Mouse (Mus musculus): Measurements from ENCODE around the gene Dcaf5. TPM values are rescaled to one million over a fixed set of nuclear protein-coding genes. Genes with fewer than 3 reads are reported as not detected.

Dcaf5 gene
- total RNA-seq, 4 experiments from 2014 or later = 60.9 to 78.0 (median 70.8) TPM

DNA sequence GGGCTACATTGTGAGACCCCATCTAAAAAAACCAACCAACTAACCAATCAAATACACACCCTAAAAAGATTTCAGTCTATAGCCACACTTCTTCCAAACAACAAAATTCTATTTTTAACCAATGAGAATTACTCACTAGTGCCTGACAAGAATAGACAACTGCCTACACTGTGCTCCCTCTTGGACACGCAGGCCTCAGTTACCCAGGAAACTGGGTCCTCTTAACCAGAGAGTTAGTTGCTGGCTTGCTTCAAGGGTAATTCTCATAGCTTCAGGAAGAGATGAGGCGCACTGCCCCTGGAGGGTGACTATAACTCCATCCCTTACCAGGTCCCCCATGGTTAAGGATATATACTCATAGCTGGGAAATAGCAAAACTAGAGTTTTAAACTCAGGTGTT, 95.5 kb downstream of the Dcaf5 start:
- DNase-seq (ENCODE audit: low spot score in 2 of 2) = no peak

DNA sequence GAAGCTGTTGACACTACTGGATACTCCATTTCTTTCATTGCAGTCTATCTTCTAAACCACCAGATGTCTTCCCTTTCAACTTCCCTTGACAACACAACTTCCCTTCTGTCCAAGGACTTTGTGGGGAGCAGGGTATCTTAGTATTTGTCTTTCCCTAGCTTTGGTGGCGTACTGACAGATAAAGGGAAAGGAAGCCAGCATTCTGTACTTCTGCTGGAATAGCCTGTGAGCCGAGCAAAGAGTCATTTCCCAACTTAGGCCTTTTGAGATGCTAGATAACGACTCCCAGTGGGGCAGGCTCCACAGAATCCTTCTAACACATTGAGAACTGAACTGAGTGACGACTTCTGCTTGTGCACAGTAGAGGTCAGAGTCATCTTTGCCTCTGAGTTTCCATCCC, 102.2 kb downstream of the Dcaf5 start:
- no peak for DNase-seq (ENCODE audit: low spot score in 2 of 2)

DNA sequence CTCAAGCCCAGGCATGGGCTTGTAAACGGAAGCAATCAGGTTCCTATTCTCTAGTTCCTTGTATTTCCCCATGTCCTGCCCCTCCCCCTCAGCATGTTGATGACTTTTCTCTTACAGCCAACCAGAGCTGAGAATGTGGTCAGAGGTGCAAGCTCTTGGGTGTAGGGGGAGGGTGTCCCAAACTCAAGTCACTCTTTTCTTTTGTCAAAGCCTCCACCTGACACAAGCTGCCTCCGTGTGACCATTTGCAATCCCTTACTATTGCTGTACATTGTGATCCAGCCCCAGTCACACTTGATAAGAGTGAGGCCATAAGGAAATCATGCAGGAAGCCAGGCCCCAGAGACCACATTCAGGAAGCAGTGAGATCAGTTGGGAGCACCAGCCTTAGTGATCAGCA, 104.8 kb downstream of the Dcaf5 start:
- no peak for DNase-seq (ENCODE audit: low spot score in 2 of 2)

DNA sequence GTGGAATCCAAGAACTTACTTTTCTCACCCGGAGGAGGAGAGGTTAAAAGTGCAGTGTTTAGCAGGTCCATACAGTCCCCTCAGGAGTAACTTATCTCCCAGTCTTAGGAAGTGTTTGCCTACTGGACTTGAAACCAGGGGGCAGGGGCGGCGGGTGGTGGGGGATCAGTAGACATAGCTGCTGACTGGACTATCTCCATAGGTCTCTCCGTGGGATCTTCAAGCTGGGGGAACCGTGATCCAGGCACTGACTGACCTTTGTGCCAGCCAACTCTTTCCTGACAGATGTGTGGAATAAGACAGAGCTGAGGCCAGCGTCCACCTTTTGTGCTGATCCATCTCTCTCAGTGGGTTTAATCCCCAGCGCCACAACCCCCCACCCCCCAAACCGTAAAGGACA, 105.6 kb downstream of the Dcaf5 start:
- DNase-seq (ENCODE audit: low spot score in 2 of 2) = no peak

DNA sequence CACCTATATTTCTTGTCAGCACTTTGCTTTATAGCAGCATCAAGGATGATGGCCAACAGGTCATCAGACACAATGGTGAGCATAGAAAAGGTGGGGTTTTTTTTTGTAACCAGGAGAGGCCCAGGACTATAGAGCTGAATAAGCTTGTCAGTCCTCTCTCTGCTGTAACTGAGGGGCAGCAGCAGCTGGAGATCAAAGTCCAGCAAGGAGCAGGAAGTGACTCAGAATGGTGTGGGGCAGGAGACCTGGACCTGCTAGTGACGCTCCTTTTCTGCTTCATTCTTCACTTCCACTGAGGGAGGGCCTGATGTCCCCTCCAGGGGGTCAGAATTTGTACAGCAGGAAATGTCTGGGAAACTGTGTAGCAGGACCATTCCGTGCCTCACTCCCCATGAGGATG, 106.8 kb downstream of the Dcaf5 start:
- no peak for DNase-seq (ENCODE audit: low spot score in 2 of 2)

DNA sequence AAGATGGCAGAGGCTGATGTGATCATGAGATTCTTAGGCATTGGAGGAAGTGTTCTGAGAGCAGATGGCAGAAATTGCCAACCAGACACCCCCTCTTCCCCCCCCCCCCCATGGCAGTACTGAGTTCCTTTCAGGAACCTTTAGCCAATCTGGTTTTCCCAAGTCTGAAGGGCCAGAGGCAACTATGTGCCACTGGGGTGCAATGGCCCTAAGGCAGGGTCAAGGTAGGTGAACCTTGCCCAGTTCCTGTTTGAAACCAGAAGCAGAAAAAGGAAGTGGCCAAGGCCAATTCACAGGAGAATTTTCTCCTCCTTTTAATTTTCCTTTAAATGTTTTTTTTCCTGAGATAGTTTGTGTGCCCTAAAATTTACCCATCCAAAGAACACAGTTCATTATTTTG, 110.4 kb downstream of the Dcaf5 start:
- no peak for DNase-seq (ENCODE audit: low spot score in 2 of 2)

DNA sequence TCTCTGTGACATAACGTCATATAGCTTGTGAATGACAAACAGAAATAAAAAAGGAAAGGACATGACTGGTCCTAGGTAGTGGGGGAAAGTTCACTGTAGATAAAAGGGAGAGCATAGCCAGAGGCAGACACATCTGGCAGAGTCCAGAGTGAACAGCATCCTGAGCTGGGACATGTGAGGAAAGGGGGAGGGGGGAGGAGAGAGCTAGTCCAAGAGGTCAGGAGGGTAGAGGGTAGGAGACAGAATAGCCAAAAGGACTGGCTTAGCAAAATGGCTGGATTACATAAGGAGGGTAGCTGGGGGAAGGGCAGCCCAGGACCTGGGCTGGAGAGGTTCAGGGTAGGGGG, 111.6 kb downstream of the Dcaf5 start:
- DNase-seq (ENCODE audit: low spot score in 2 of 2) = no peak

DNA sequence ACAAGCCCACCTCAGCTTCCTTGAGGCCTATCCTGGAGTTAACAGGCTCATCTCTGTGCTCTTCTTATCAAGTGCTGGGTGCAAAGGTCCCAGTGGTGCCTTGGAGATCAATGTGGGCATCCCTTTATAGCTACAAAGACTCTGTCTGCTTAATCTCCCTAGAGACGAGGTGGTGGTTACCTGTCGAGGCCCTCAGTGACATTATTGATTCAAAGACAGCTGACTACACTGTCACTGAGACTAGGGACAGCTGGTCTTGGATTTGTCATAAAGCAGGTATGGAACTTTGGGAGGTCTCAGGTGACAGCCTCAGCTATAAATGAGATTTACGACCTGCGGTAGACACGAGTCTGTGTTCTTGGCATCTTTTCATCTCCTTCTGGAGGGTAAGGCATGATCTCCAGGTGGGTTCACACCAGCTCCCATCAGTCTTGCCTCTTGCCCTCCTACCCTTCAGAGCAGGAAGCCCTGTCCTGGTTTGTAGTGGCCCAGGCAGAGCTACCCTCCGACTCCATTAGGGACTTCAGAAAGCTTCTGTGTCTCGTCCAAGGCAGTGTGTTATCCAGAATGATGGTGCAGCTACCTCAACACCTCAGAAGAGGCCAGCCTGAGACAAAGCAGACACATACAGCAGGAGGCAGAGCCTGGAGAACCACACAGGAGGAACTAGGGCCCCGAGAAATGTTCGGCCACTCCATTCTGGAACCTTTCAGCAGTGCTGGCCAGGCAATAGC, 112.2 kb downstream of the Dcaf5 start:
- no peak for DNase-seq (ENCODE audit: low spot score in 2 of 2)

DNA sequence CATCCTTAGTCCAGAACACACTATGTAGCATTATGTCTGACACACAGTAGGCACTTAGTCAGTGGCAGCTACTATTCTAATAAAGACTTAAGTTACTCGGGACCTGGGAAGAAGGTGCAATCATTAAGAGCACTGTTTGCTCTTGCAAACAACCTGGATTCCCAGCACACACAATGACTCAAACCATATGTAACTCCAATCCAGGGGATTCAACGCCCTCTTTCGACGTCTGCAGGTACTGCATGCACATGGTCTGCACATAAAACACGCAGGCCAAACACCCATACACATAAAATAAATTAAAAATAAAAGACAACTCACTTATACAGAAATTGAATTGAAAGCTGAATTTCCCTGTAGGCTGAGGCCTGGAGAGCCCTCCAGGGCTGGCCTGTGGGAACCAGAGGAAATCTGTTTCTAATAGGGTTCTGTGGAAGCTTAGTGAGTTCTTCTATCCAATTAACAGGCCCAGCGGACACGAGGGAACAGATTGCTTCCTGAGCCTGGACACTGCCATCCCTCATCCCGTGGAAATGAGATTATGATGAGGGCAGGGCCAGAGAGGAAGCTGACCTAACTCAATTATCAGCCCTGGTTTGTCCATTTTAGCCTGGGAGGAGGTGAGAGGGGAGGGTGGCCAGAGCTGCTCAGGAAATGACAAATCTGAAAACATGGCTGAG, 112.9 kb downstream of the Dcaf5 start:
- DNase-seq (ENCODE audit: low spot score in 2 of 2) = no peak

DNA sequence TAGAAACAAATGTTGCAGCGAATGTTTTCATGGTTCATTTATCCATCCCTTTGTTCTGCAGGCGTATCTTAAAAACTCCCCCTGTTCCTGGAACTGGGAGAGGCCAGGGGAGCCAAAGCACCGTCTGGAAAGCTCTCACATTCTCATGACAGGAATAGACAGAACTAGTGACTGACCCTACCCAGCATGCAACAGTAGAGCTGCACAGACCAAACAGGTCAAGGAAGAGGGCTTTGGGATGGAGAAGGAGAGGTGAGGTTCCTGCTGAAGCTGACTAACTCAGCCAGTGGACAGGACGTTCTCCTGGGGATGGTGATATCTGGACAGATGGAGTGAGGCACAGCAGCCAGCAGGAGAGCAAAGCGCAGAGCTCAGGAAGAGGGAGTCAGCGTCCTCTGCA, 113.9 kb downstream of the Dcaf5 start:
- DNase-seq (ENCODE audit: low spot score in 2 of 2) = no peak

DNA sequence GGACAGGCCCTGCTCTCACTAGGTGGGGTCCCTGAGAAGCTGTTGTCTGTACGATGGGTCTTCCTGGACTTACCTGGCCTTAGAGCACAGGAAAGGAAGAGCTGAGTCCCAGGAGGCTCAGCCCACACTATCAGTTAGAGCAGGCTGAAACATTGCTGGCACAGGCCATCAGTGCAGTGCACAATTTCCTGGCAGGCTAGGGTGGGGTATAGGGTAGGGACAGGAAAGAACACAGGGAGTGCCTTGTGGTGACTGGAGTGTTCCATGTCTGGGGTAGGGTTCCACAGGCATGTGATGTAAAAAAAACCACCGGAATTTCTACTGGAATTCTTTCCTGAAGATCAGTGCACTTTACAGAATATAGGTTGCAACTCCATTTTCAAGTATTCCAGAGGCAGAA, 117.3 kb downstream of the Dcaf5 start:
- no peak for DNase-seq (ENCODE audit: low spot score in 2 of 2)

DNA sequence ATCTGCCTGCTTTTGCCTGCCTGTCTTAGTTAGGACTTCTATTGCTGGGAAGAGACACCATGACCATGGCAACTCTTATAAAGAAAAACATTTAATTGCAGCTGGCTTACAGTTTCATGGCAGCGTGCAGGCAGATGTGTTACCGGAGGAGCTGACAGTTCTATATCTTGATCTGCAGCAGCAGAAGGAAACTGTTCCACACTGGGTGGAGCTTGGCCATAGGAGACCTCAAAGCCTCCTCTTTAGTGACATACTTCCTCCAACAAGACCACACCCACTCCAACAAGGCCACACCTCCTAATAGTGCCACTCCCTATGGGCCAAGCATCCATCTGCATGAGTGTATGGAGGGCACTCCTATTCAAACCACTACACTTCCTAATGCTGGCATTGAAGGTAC, 121.1 kb downstream of the Dcaf5 start:
- DNase-seq (ENCODE audit: low spot score in 2 of 2) = no peak

DNA sequence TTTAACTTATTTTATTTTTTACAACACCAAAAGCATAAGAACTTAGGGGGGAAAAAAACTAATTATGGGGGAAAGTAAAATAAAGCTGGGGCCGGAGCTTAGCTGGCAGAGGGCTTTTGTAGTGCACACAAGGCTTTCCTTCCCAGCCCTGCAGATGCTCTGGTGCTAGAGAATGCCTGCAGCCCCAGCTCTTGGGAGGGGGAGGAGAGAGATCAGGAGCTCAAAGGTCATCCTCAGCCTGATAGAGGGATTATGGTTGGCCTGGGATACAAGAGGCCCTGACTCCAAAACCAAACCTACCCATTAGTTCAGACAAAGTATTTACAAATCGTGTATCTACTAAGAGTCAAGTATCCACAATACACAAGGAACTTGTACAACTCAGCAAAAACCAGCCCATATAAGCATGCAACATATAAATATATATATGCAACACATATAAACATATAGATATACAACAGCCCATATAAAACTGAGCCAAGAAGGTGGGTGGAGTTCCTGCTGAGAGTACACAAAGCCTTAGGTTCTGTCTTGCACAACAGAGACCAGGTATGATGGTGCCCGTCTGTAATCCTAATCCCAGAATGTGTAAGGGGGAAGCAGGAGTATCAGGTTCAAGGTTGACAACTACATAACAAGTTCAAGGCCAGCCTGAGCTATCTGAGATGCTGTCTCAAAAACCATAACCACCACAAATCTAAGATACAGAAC, 124.3 kb downstream of the Dcaf5 start:
- no peak for DNase-seq (ENCODE audit: low spot score in 2 of 2)

DNA sequence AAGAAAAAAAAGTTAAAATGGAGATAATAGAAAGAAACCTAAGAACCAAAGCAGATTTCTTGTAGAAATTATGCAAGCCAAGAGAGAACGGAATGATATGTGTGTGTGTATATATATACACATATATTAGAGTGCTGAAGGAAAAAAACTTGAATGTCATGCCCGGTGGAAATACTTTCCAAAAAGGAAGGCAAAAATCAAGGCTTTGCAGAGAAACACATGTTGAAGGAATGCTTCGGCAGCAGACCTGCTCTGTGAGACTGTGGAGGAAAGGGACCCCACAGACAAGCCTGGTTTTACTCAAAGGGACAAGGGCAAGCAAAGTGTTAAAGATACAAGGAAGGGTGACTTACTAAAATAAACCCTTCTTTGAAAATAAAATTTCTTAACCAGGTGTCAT, 128.8 kb downstream of the Dcaf5 start:
- DNase-seq (ENCODE audit: low spot score in 2 of 2) = no peak

DNA sequence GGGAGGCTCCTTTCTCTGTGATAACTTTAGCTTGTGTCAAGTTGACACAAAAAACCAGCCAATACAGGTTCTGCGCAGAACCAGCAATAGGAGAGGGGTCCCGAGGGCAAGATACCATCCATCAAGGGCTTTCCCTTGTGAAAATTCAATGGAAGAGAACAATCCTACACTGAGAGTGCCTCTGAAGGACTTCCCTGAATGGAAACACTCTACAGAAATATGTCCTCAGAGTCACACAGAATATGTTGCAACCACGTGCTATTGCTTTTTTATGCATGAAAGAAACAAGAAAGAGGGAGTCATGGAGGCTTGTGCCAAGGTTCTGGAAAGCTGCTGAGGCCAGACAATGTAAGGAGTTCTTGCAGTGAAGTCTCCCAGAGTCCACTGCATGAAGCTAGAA, 131.9 kb downstream of the Dcaf5 start:
- no peak for DNase-seq (ENCODE audit: low spot score in 2 of 2)

DNA sequence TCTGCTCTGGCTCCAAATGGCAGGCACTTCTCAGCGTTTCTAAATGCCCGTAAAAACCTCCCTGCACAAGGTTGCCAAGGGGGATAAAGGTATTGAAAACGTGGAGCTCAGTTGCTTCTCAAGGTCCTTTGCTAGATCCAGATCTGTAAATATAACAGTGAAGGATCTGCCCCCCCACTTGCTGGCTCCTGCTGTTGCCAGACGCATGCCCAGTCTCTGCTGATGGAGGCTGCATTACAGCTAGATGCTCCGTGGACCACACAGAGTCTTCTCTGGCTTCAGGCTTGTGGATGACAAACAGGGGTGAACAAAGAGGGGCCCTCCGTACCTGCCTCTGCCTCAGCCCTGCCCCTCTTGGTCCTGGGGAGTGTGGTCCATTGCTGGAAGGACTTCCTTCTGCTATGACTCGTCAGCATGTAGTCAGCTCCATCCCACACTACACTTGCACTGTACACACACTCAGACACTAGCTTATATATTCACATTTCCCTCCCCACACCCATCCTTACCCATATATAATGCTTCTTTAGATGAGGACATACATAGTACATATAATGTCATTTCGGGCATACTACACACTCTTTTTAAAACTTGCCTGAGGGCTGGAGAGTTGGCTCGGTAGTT, 135.5 kb downstream of the Dcaf5 start:
- no peak for DNase-seq (ENCODE audit: low spot score in 2 of 2)

DNA sequence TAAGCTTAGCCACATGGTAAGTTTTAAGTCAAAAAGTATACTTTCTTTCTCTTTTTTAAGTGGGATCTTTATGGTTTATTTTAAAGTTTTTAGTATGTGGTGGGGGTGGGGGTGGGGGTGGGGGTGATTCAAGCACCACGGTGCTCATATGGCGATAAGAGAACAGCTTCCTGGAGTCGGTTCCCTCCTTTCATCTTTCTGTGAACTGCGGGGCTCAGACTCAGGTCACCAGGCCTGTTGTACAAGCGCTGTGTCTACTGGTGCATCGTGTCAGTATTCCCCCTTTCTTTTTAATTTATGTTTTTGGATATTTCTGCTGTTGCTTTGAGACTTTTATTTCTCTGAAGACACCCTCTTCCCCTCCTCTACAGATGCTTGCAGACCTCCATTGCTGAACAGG, 137.7 kb downstream of the Dcaf5 start:
- DNase-seq (ENCODE audit: low spot score in 2 of 2) = no peak

DNA sequence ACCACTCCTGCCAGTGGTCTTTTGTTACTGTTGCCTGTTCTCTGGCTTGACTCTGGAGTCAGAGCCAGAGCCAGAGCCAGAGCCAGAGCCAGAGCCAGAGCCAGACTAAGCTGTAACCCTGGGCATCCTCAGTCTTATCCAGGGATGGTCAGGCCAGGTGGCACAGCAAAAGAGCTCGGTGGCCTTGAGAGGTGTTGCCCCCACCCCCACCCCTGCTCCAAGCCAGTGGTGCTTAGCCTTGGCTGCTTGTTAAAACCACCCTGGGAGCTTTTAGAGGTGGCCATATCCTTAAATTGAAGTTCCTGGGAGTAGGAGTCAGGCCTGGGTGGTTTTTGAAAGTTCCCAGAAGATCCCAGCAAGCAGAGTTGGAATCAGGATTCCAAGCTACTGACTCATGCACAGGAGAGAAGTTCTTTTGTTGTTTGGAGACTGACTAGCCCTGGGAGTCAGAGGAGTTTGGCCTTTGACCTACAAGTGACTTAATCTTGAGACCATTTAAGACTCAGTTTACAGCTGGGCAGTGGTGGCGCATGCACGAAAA, 144.4 kb downstream of the Dcaf5 start:
- no peak for DNase-seq (ENCODE audit: low spot score in 2 of 2)

DNA sequence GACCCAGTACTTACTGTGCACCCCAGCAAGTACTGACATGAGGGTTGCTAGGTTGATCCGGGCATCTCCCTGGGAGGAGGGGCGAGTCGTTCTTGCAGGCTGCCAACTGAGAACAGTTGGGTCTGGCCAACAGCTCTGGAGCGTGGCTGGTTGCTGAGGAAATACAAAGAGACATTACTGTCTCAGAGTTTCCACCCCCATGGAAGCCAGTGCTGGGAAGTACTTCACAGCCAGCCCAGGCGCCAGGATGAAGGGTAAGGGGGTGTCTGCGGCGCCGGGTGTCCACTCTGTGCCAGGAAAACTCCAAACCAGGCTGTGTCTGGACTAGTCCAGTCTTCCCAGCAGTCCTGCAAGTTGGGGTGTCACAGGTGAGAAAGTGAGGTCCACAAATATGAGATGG, 145.4 kb downstream of the Dcaf5 start:
- peak; percentile 19 to 36 for DNase-seq (ENCODE audit: low spot score in 2 of 2)

DNA sequence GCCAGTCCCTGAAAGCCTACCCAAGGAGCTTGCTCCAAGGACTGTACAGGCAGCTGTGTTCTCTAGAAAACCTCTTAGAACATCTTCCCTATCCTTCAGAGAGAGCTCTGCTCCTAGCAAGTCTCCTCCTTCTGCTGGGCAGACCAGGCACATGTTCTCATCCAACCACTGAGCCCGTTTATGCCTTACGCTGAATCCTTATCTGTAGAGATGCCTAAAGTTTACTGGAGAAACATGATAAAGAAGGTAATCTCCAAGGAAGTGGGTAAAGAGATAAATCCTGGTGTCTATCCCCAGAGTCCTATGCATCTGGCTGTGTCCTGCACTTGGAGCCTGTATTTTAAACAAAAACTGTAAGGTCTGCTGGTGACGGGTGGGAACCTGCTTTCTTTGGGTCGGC, 145.9 kb downstream of the Dcaf5 start:
- DNase-seq (ENCODE audit: low spot score in 2 of 2) = no peak

DNA sequence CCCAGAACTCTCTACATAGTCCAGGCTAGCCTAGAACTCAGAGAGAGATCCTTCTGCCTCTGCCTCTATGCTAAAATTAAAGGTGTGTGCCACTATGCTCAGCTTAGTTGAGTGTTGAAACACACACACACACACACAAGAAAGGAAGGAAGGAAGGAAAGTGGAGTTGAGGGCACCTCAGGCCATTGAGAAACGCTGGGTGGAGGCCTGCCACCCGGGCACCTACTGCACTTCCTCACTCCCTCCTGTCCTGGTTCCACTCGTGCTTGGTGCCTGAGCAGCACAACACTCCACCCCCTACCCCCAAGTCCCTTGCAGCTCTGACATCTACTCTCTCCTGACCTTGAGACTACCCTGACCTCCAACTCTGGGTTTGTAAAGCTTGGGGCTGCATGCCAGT, 146.7 kb downstream of the Dcaf5 start:
- DNase-seq (ENCODE audit: low spot score in 2 of 2) = no peak

DNA sequence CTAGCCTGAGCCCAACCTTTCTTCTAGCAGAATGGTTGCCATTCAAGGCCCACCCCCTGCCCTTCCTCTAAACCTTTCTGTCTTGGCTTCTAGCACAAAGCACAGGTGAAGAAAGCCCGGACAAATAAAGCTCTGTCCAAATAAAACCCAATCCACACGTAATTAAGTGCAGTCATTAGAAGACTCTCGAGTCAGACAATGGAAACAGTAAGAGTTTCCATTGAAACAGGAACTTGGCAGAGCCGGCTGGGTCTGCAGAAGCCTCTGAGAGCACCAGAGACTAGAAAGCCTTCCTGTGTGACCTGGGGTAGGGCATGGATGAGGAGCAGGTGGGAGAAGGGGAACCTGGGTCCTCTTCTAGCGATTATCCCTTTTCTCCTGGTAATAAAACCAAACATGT, 150.5 kb downstream of the Dcaf5 start:
- DNase-seq (ENCODE audit: low spot score in 2 of 2) = no peak
